Comparison of ENCODE assay signal across 8 mouse cellular contexts in the genomic region with DNA sequence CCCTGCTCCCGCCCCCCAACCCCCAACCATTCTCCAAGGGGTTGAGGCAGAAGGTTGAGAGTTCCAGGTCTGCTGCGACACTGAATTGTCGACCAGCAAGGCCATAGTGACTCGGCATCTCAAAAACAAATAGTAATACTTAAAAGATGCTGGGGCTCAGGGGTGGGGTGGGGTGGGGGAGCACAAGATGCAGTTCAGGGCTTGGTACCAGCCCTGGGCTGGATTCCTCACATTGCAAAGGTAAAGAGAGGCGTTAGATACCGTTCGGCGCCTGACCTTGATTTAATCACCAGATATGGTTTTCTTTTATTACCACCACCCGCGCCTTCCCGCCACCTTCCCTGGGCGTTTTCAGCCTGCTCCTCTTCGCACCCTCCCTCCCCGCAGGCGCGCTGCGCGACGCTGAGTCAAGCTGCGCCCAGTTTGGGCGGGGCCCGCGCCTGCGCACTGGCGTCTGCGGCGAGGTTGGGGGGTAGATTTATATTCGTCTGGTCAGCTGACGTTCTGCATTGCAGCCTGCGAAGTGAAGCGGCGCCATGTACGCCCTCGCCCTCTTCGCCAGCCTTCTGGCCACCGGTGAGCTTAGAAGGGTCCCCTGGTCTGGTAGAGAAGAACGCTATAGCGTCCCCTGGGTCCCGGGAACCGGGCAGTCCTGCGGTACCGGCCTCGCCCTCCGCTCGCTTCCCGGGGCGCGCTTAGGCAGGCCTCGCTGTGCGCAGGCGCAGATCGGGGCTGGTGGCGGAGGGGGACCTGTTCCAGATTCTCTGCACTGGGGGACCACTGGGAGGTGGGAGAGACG. TPM values are rescaled to one million over a fixed set of nuclear protein-coding genes. Genes with fewer than 3 reads are reported as not detected.
DNase-seq lines count a peak whose midpoint lies in the region; ATAC-seq lines count a peak whose summit lies in the region.

Psap (plus strand) TSS at position 421 of the 799 bp plus-strand sequence.

- H3K36me3 ChIP-seq in hindbrain, embryonic 13.5 days: no peaks in the 10 kb centered on the region

- WGBS in hindbrain, embryonic 13.5 days: 2% methylated on average over 54 of the region's 54 CpGs

- H3K4me3 ChIP-seq in hindbrain, embryonic 13.5 days: peak within 1 kb of the TSS; percentile 79

- peak; percentile 98 for DNase-seq in NIH3T3 (ENCODE audit: low read depth)
- DNase-seq in cerebellum, postnatal 10 days: peak; percentile 96 to 97
- DNase-seq in frontal cortex, postnatal 14 days (ENCODE audit: low spot score in 2 of 2): peak; percentile 90 to 94
- peak; percentile 93 to 97 for DNase-seq in layer of hippocampus, postnatal 25 days (ENCODE audit: extremely low spot score in 1 of 2, low spot score in 1 of 2)
- peak; percentile 91 for DNase-seq in lung, postnatal 25 days (ENCODE audit: low spot score)
- peak; percentile 92 for DNase-seq in retina, embryonic 14.5 days (ENCODE audit: low spot score)
- peak; percentile 97 for DNase-seq in thymus, postnatal 4 days

- peak within 1 kb of the TSS; percentile 96 for H3K27ac ChIP-seq in hindbrain, embryonic 13.5 days

- no peaks in the 10 kb centered on the region for H3K9me3 ChIP-seq in hindbrain, embryonic 13.5 days

- H3K27me3 ChIP-seq in hindbrain, embryonic 13.5 days: no peaks in the 10 kb centered on the region

- H3K9ac ChIP-seq in hindbrain, embryonic 13.5 days: peak within 1 kb of the TSS; percentile 92

- peak; percentile 92 for ATAC-seq in hindbrain, embryonic 13.5 days (ENCODE audit: low FRiP score)

- H3K4me1 ChIP-seq in hindbrain, embryonic 13.5 days (replicated peaks): peaks cover 44% of the 10 kb centered on the region

- peak within 1 kb of the TSS; percentile 79 for H3K4me2 ChIP-seq in hindbrain, embryonic 13.5 days

RNA-seq across cellular contexts. Expression of gene Psap, which starts in this region (rescaled TPM):
- polyA plus RNA-seq in hindbrain, embryonic 13.5 days (2015; fragmentation: Nextera tagmentation; extraction: Ambion mirVana): 152 and 153 TPM in 2 replicates
- total RNA-seq in layer of hippocampus, postnatal 25 days (2021): 1,000 to 10,000 TPM; 1,375 to 1,496 TPM

Comparison
In these comparisons a context has a peak if more than half of its experiments do, and no peak if none do; other contexts are left out.
1. Peak in every context shown above with its lines: DNase-seq, ATAC-seq, H3K4me3 ChIP-seq and H3K27ac ChIP-seq.